Mouse (Mus musculus) testis, adult 2 months (tissue): ENCODE measurements around the gene Apex1.

ENCODE experiments used
- CTCF ChIP-seq: fragments of 200-500 bp; IDR thresholded peaks from 2 replicates; pipeline ENCODE4 v1.5.1; 2012; ENCODE audit warnings: low read depth, mild to moderate bottlenecking, inconsistent platforms, low read length, moderate library complexity; ENCODE audit not compliant: control insufficient read depth, insufficient read depth, insufficient replicate concordance
- POLR2A ChIP-seq: fragments of 200-500 bp; IDR thresholded peaks from 2 replicates; pipeline ENCODE4 v1.6.1; 2012; ENCODE audit warnings: low read depth, mild to moderate bottlenecking, inconsistent platforms, low read length, moderate library complexity; ENCODE audit not compliant: control insufficient read depth

DNA sequence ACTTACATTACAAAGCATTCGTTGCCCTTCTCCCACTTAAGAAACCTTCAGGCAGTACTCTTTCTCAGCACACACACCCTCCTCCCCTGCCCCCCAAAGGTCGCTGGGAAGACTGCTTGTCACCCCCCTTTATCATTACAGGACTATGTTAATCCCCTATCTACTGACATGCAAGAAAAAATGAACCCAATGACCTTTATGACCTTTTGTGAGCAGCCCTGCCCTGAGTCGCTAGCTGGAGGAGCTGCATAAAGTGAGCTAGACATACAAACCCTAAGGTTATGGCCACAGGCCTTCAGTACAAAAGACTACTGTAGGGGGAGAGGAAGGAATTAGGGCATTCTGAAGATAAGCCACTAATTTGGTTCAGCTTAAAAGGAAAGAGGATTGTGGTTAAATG, 13.4 kb upstream of the Apex1 start:
- no peak for TF ChIP-seq POLR2A
- TF ChIP-seq CTCF = no peak
